Comparison of ENCODE assay signal across 11 mouse cellular contexts in genomic region chr6:120914533-120914910, GRCm38 (mm10). TPM values are rescaled to one million over a fixed set of nuclear protein-coding genes. Genes with fewer than 3 reads are reported as not detected.
A peak's percentile ranks its signal among the peaks of the same experiment; 100 is the strongest.
DNase-seq lines count a peak whose midpoint lies in the region; ATAC-seq and TF ChIP-seq lines count a peak whose summit lies in the region.
"Had no signal": no experiment of that assay in that cellular context is flagged by ENCODE, and none has a peak within 500 bp of the region (broad histone marks: within the 10 kb centered on the region; RNA-seq: fewer than 3 reads in every experiment).

No protein-coding gene starts in this region.

- no peaks in the 10 kb centered on the region for H3K9me3 ChIP-seq in kidney, embryonic 15.5 days (replicated peaks)
- H3K9me3 ChIP-seq in MEL (replicated peaks; ENCODE audit: insufficient read depth, low read length) = no peaks in the 10 kb centered on the region
- H3K9me3 ChIP-seq in erythroblast, embryonic 14.5 days (ENCODE audit: control insufficient read depth, low read length) = no peaks in the 10 kb centered on the region
- no peaks in the 10 kb centered on the region for H3K9me3 ChIP-seq in megakaryocyte, embryonic 14.5 days
- H3K9me3 ChIP-seq: midbrain, embryonic 13.5 days had no signal

- H3K4me3 ChIP-seq in kidney, embryonic 15.5 days (replicated peaks) = no peak overlapping the region
- H3K4me3 ChIP-seq in MEL (ENCODE audit: control insufficient read depth in 1 of 2, insufficient read depth in 1 of 2, low read depth in 2 of 2, low read length in 2 of 2) = peak overlapping the region; percentile 17 to 88; a peak in 2 of 4 replicates
- peak overlapping the region; percentile 80 for H3K4me3 ChIP-seq in erythroblast, embryonic 14.5 days (replicated peaks)
- peak overlapping the region; percentile 96 for H3K4me3 ChIP-seq in megakaryocyte, embryonic 14.5 days (replicated peaks)
- H3K4me3 ChIP-seq: left cerebral cortex, adult 2 months; midbrain, embryonic 13.5 days had no signal

- peak; percentile 81 to 89 for TF ChIP-seq EP300 in MEL (IDR thresholded peaks at IDR 0.05; ENCODE audit: low read depth in 1 of 2, low read length in 2 of 2)

- H3K4me1 ChIP-seq in kidney, embryonic 15.5 days = peaks cover 29% of the 10 kb centered on the region
- H3K4me1 ChIP-seq in MEL (ENCODE audit: control insufficient read depth in 1 of 2, insufficient read depth in 2 of 2, low read length in 2 of 2) = peaks cover 26 to 66% of the 10 kb centered on the region in 2 experiments
- peaks cover 68% of the 10 kb centered on the region for H3K4me1 ChIP-seq in erythroblast, embryonic 14.5 days (ENCODE audit: control insufficient read depth)
- H3K4me1 ChIP-seq in megakaryocyte, embryonic 14.5 days = peaks cover 83% of the 10 kb centered on the region

- TF ChIP-seq RAD21 in MEL (IDR thresholded peaks at IDR 0.05; ENCODE audit: low read depth, low read length) = no peak

- no peaks in the 10 kb centered on the region for H3K36me3 ChIP-seq in kidney, embryonic 15.5 days
- H3K36me3 ChIP-seq in MEL (ENCODE audit: control insufficient read depth in 1 of 2, insufficient read depth in 2 of 2, low read length in 2 of 2) = peaks cover 0 to 56% of the 10 kb centered on the region in 2 experiments; a peak in 2 of 4 replicates
- H3K36me3 ChIP-seq in erythroblast, embryonic 14.5 days (ENCODE audit: control insufficient read depth) = peaks cover 15% of the 10 kb centered on the region
- peaks cover 42% of the 10 kb centered on the region for H3K36me3 ChIP-seq in megakaryocyte, embryonic 14.5 days (replicated peaks; ENCODE audit: low read length)
- H3K36me3 ChIP-seq: midbrain, embryonic 13.5 days had no signal

- H3K4me2 ChIP-seq in kidney, embryonic 15.5 days = no peak overlapping the region

- H3K27me3 ChIP-seq in kidney, embryonic 15.5 days = 0 out of 2 replicates have a peak, but pooled peaks cover 6% of the 10 kb centered on the region
- H3K27me3 ChIP-seq in MEL (ENCODE audit: control insufficient read depth in 1 of 2, insufficient read depth in 2 of 2, low read length in 2 of 2) = no peaks in the 10 kb centered on the region
- no peaks in the 10 kb centered on the region for H3K27me3 ChIP-seq in erythroblast, embryonic 14.5 days (ENCODE audit: control insufficient read depth)
- H3K27me3 ChIP-seq in megakaryocyte, embryonic 14.5 days (replicated peaks) = no peaks in the 10 kb centered on the region

- TF ChIP-seq POLR2A in MEL (IDR thresholded peaks at IDR 0.05; ENCODE audit: control insufficient read depth in 1 of 2, insufficient read depth in 1 of 2, low read depth in 1 of 2, low read length in 2 of 2, poor library complexity in 1 of 2) = no peak

- WGBS in kidney, embryonic 15.5 days = 77% methylated on average over 4 of the region's 4 CpGs

- TF ChIP-seq CTCF in MEL (IDR thresholded peaks at IDR 0.05 in 2 of 3, conservative IDR thresholded peaks at IDR 0.05 in 1 of 3; ENCODE audit: control insufficient read depth in 1 of 3, insufficient read depth in 1 of 3, low read depth in 2 of 3, low read length in 3 of 3, poor library complexity in 1 of 3, severe bottlenecking in 1 of 3) = no peak

- DNase-seq in kidney, adult 18-20 months = peak; percentile 29
- peak; percentile 71 for DNase-seq in MEL (ENCODE audit: low read depth, low spot score)
- no peak for DNase-seq in frontal cortex, postnatal 10 days (ENCODE audit: low spot score in 2 of 2)
- DNase-seq in urinary bladder, postnatal 14 days (ENCODE audit: low spot score) = no peak
- DNase-seq: heart, postnatal 14 days had no signal

- H3K9ac ChIP-seq in kidney, embryonic 15.5 days = no peak overlapping the region
- peak overlapping the region; percentile 53 for H3K9ac ChIP-seq in MEL (ENCODE audit: control insufficient read depth, low read depth, low read length, poor library complexity, severe bottlenecking)
- H3K9ac ChIP-seq: midbrain, embryonic 13.5 days had no signal

- no peak overlapping the region for H3K27ac ChIP-seq in kidney, embryonic 15.5 days
- peak overlapping the region; percentile 85 for H3K27ac ChIP-seq in MEL (ENCODE audit: control insufficient read depth, low read depth, low read length)
- H3K27ac ChIP-seq: left cerebral cortex, adult 2 months; midbrain, embryonic 13.5 days had no signal

- H3K79me2 ChIP-seq in MEL (ENCODE audit: control insufficient read depth, insufficient read depth, low read length, poor library complexity) = peaks cover 21% of the 10 kb centered on the region

- no peak for ATAC-seq in kidney, embryonic 15.5 days (replicated peaks; ENCODE audit: low FRiP score)
- no peak for ATAC-seq in inflammation-experienced regulatory T-cells, adult 6 months
- ATAC-seq: midbrain, embryonic 13.5 days had no signal

TF ChIP-seq in MEL, 35 proteins besides CTCF, POLR2A, EP300 and RAD21:
- TF ChIP-seq RCOR1 (IDR thresholded peaks at IDR 0.05; ENCODE audit: low read depth, low read length) = peak; percentile 46; the same call in 1 of the 2 replicates
- TF ChIP-seq ZNF384 (IDR thresholded peaks at IDR 0.05; ENCODE audit: low read depth, low read length) = no peak
- TF ChIP-seq NRF1 (IDR thresholded peaks at IDR 0.05; ENCODE audit: insufficient read depth, low read depth, low read length, poor library complexity, severe bottlenecking) = no peak
- peak; percentile 80 for TF ChIP-seq ETS1 (IDR thresholded peaks at IDR 0.05; ENCODE audit: low read depth, low read length)
- no peak for TF ChIP-seq MEF2A (IDR thresholded peaks at IDR 0.05; ENCODE audit: extremely low read depth, insufficient replicate concordance, low read depth, low read length, poor library complexity, severe bottlenecking)
- TF ChIP-seq TAL1 (IDR thresholded peaks at IDR 0.05; ENCODE audit: low read length) = peak; percentile 94
- peak; percentile 87 for TF ChIP-seq GATA1 (IDR thresholded peaks at IDR 0.05; ENCODE audit: low read depth, low read length)
- TF ChIP-seq USF1 (IDR thresholded peaks at IDR 0.05; ENCODE audit: low read depth, low read length) = no peak
- TF ChIP-seq MYC (IDR thresholded peaks at IDR 0.05; ENCODE audit: low read depth, low read length) = peak; percentile 58; the same call in 1 of the 2 replicates
- peak; percentile 63 for TF ChIP-seq MYB (IDR thresholded peaks at IDR 0.05; ENCODE audit: low read depth, low read length)
- TF ChIP-seq BHLHE40 (IDR thresholded peaks at IDR 0.05; ENCODE audit: borderline replicate concordance, low read depth, low read length) = no peak
- TF ChIP-seq SIN3A (IDR thresholded peaks at IDR 0.05; ENCODE audit: low read length) = peak; percentile 31; the same call in 1 of the 2 replicates
- TF ChIP-seq MAFK (IDR thresholded peaks at IDR 0.05; ENCODE audit: borderline replicate concordance, low read depth, low read length) = no peak
- TF ChIP-seq MAX (IDR thresholded peaks at IDR 0.05; ENCODE audit: low read length) = 0 out of 2 replicates have a peak, but pooled peaks have one; percentile 34
- TF ChIP-seq TCF12 (IDR thresholded peaks at IDR 0.05; ENCODE audit: low read depth, low read length) = peak; percentile 89
- peak; percentile 54; the same call in 1 of the 2 replicates for TF ChIP-seq MXI1 (IDR thresholded peaks at IDR 0.05; ENCODE audit: low read depth, low read length)
- TF ChIP-seq SMC3 (IDR thresholded peaks at IDR 0.05; ENCODE audit: low read depth, low read length) = no peak
- peak; percentile 29; the same call in 1 of the 2 replicates for TF ChIP-seq TBP (IDR thresholded peaks at IDR 0.05; ENCODE audit: low read depth, low read length)

RNA-seq across cellular contexts. Expression of gene Bid, which starts 2.1 kb away (rescaled TPM):
- polyA plus RNA-seq in kidney, embryonic 15.5 days (2015; fragmentation: Nextera tagmentation; extraction: Ambion mirVana) = 22.2 and 23.8 TPM in 2 replicates
- 27.5 and 28.2 TPM in 2 replicates for total RNA-seq in MEL (2012; rRNA removed)
- 10 to 100 TPM in 1 of 2 experiments, not detected in 1; 50.2 TPM for polyA plus RNA-seq in MEL (2012; ENCODE audit: insufficient read depth in 1 of 2, insufficient read length in 2 of 2, low read depth in 1 of 2, low replicate concordance in 2 of 2, missing spikeins in 1 of 2)
- polyA plus RNA-seq in erythroblast, embryonic 14.5 days (2012) = 0.10 and 0.25 TPM in 2 replicates
- polyA plus RNA-seq in megakaryocyte, embryonic 14.5 days (2012; ENCODE audit: insufficient read depth, low replicate concordance) = 12.3 and 13.6 TPM in 2 replicates
- 10 to 100 TPM; 42.6 to 56.8 (median 45.7) TPM for polyA plus RNA-seq in inflammation-experienced regulatory T-cells, adult 6 months (2017; shearing (Covaris generic))

Comparison
In these comparisons a context has a peak if more than half of its experiments do, and no peak if none do; other contexts are left out.
1. DNase-seq: peak in kidney, adult 18-20 months (single experiment) and MEL (single experiment); none in frontal cortex, postnatal 10 days (0 of 2) and urinary bladder, postnatal 14 days (single experiment).
2. RNA of gene Bid, which starts 2.1 kb away (polyA plus RNA-seq): 50.2 TPM in MEL, 42.6 to 56.8 TPM in inflammation-experienced regulatory T-cells, adult 6 months, 22.2 to 23.8 TPM in kidney, embryonic 15.5 days and 12.3 to 13.6 TPM in megakaryocyte, embryonic 14.5 days; 0.10 to 0.25 TPM in erythroblast, embryonic 14.5 days; every median in the first group is over 10 times any median in the second.